Mouse (Mus musculus) erythroblast, embryonic 14.5 days (primary cell): ENCODE results near the gene Sobp.

ENCODE experiments used
- GATA1 ChIP-seq: IDR thresholded peaks from 2 replicates; pipeline ENCODE4 v1.6.1; 2012; ENCODE audit warnings: low read length, inconsistent platforms, mixed read lengths
- TAL1 ChIP-seq: IDR thresholded peaks from 3 replicates; pipeline ENCODE4 v1.6.1; 2012; ENCODE audit warnings: low read length, inconsistent platforms, mixed read lengths

- no peak for TF ChIP-seq TAL1
- TF ChIP-seq GATA1, result no peak
Measured at GRCm38 (mm10) chr10:42991018-42991417, 183.3 kb downstream of the Sobp start.
